Mouse (Mus musculus): Measurements from ENCODE around the gene Ndufs7. TPM values are rescaled to one million over a fixed set of nuclear protein-coding genes. Genes with fewer than 3 reads are reported as not detected.
A peak's percentile ranks its signal among the peaks of the same experiment; 100 is the strongest.

Ndufs7 gene
- polyA plus RNA-seq, 1 experiment, result 272 TPM

- no peak for TF ChIP-seq POLR2A (IDR thresholded peaks at IDR 0.05; ENCODE audit: borderline replicate concordance, extremely low read depth, insufficient read depth, insufficient read length, poor library complexity, severe bottlenecking)
- no peak for TF ChIP-seq CTCF (IDR thresholded peaks at IDR 0.05; ENCODE audit: borderline replicate concordance, extremely low read depth, insufficient read depth, insufficient read length)
- no peak for DNase-seq (ENCODE audit: low read depth)
Measured at GRCm38 (mm10) chr10:80226071-80226415, 22.9 kb upstream of the Ndufs7 start.

GRCm38 (mm10) chr10:80226416-80227165 is 22.3 kb upstream of the Ndufs7 start, which contains the start of gene Mum1:
Mum1 (plus strand) TSS chr10:80226434.
- TF ChIP-seq CTCF (IDR thresholded peaks at IDR 0.05; ENCODE audit: borderline replicate concordance, extremely low read depth, insufficient read depth, insufficient read length) (peak; percentile 63; the same call in 1 of the 2 replicates), POLR2A (IDR thresholded peaks at IDR 0.05; ENCODE audit: borderline replicate concordance, extremely low read depth, insufficient read depth, insufficient read length, poor library complexity, severe bottlenecking) (peak; percentile 97)
- peak; percentile 100 for DNase-seq (ENCODE audit: low read depth)

GRCm38 (mm10) chr10:80227166-80227539 is 21.8 kb upstream of the Ndufs7 start:
- no peak for DNase-seq (ENCODE audit: low read depth)
- no peak for TF ChIP-seq POLR2A (IDR thresholded peaks at IDR 0.05; ENCODE audit: borderline replicate concordance, extremely low read depth, insufficient read depth, insufficient read length, poor library complexity, severe bottlenecking)
- no peak for TF ChIP-seq CTCF (IDR thresholded peaks at IDR 0.05; ENCODE audit: borderline replicate concordance, extremely low read depth, insufficient read depth, insufficient read length)

- no peak for TF ChIP-seq CTCF (IDR thresholded peaks at IDR 0.05; ENCODE audit: borderline replicate concordance, extremely low read depth, insufficient read depth, insufficient read length)
- TF ChIP-seq POLR2A (IDR thresholded peaks at IDR 0.05; ENCODE audit: borderline replicate concordance, extremely low read depth, insufficient read depth, insufficient read length, poor library complexity, severe bottlenecking), result no peak
- peak; percentile 63 for DNase-seq (ENCODE audit: low read depth)
Measured at GRCm38 (mm10) chr10:80227877-80228775, 20.8 kb upstream of the Ndufs7 start.

GRCm38 (mm10) chr10:80236145-80236825 is 12.6 kb upstream of the Ndufs7 start:
- TF ChIP-seq POLR2A (IDR thresholded peaks at IDR 0.05; ENCODE audit: borderline replicate concordance, extremely low read depth, insufficient read depth, insufficient read length, poor library complexity, severe bottlenecking) (no peak), CTCF (IDR thresholded peaks at IDR 0.05; ENCODE audit: borderline replicate concordance, extremely low read depth, insufficient read depth, insufficient read length) (no peak)
- DNase-seq (ENCODE audit: low read depth), result no peak

- TF ChIP-seq CTCF (IDR thresholded peaks at IDR 0.05; ENCODE audit: borderline replicate concordance, extremely low read depth, insufficient read depth, insufficient read length), result no peak
- no peak for DNase-seq (ENCODE audit: low read depth)
Measured at GRCm38 (mm10) chr10:80237020-80237419, 11.9 kb upstream of the Ndufs7 start.

- DNase-seq (ENCODE audit: low read depth), result no peak
- TF ChIP-seq POLR2A (IDR thresholded peaks at IDR 0.05; ENCODE audit: borderline replicate concordance, extremely low read depth, insufficient read depth, insufficient read length, poor library complexity, severe bottlenecking) (no peak), CTCF (IDR thresholded peaks at IDR 0.05; ENCODE audit: borderline replicate concordance, extremely low read depth, insufficient read depth, insufficient read length) (no peak)
Measured at GRCm38 (mm10) chr10:80238306-80238705, 10.6 kb upstream of the Ndufs7 start.

- no peak for DNase-seq (ENCODE audit: low read depth)
- TF ChIP-seq POLR2A (IDR thresholded peaks at IDR 0.05; ENCODE audit: borderline replicate concordance, extremely low read depth, insufficient read depth, insufficient read length, poor library complexity, severe bottlenecking), result no peak
- TF ChIP-seq CTCF (IDR thresholded peaks at IDR 0.05; ENCODE audit: borderline replicate concordance, extremely low read depth, insufficient read depth, insufficient read length), result no peak
Measured at GRCm38 (mm10) chr10:80239791-80240190, 9.1 kb upstream of the Ndufs7 start.

- DNase-seq (ENCODE audit: low read depth), result peak; percentile 76
Measured at GRCm38 (mm10) chr10:80242088-80242487, 6.8 kb upstream of the Ndufs7 start.

GRCm38 (mm10) chr10:80242607-80243006 is 6.3 kb upstream of the Ndufs7 start:
- no peak for DNase-seq (ENCODE audit: low read depth)
- TF ChIP-seq POLR2A (IDR thresholded peaks at IDR 0.05; ENCODE audit: borderline replicate concordance, extremely low read depth, insufficient read depth, insufficient read length, poor library complexity, severe bottlenecking) (no peak), CTCF (IDR thresholded peaks at IDR 0.05; ENCODE audit: borderline replicate concordance, extremely low read depth, insufficient read depth, insufficient read length) (no peak)

More at GRCm38 (mm10) chr10:80242088-80242487, 6.8 kb upstream of the Ndufs7 start:
- TF ChIP-seq POLR2A (IDR thresholded peaks at IDR 0.05; ENCODE audit: borderline replicate concordance, extremely low read depth, insufficient read depth, insufficient read length, poor library complexity, severe bottlenecking) (no peak), CTCF (IDR thresholded peaks at IDR 0.05; ENCODE audit: borderline replicate concordance, extremely low read depth, insufficient read depth, insufficient read length) (no peak)

- peak; percentile 28; the same call in 1 of the 2 replicates for TF ChIP-seq CTCF (IDR thresholded peaks at IDR 0.05; ENCODE audit: borderline replicate concordance, extremely low read depth, insufficient read depth, insufficient read length)
- TF ChIP-seq POLR2A (IDR thresholded peaks at IDR 0.05; ENCODE audit: borderline replicate concordance, extremely low read depth, insufficient read depth, insufficient read length, poor library complexity, severe bottlenecking), result no peak
- DNase-seq (ENCODE audit: low read depth), result peak; percentile 88
Measured at GRCm38 (mm10) chr10:80244791-80245399, 4.0 kb upstream of the Ndufs7 start.
